In the genomic region with DNA sequence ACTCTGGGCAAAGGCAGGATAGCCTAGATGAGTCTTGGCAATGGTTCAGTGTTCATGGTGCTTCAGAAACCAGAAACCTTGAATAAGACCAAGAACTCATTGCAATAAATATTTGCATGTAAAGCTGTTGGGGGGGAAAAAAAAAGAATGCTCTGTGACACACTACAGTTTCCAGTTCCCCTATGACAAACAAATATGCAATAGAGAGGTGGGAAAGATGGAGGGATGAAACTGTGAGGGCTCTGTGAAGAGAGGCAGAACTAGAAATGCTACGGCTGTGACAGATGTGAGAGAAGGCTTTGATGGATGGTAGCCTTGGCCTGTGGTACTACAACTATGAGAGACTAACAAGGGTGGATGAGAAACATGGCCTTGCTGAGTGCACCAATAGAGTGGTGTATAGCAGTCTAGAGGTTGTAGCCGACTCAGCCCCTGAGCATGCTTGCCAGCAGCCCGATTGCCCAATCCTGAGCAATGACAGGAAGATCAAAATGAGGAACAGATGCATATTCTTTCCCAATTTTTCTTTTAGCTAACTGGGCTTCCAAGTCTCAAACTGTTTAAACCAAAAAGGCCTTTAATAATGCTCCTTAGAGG, we compare ENCODE assay signal across 19 mouse cellular contexts.
DNase-seq lines count a peak whose midpoint lies in the region; ATAC-seq and TF ChIP-seq lines count a peak whose summit lies in the region.
"Had no signal": no experiment of that assay in that cellular context is flagged by ENCODE, and none has a peak within 500 bp of the region (broad histone marks: within the 10 kb centered on the region; RNA-seq: fewer than 3 reads in every experiment).

No protein-coding gene starts in this region.

- no peak overlapping the region for H3K4me3 ChIP-seq in liver, postnatal 0 days (ENCODE audit: low read depth, low read length)
- no peak overlapping the region for H3K4me3 ChIP-seq in midbrain, embryonic 10.5 days
- no peak overlapping the region for H3K4me3 ChIP-seq in hindbrain, embryonic 13.5 days
- H3K4me3 ChIP-seq: forebrain, embryonic 10.5 days; heart, adult 2 months; kidney, embryonic 15.5 days; liver, embryonic 13.5 days had no signal

- 57% methylated on average over 3 of the region's 3 CpGs for WGBS in liver, postnatal 0 days (ENCODE audit: insufficient replicate concordance)
- WGBS in midbrain, embryonic 10.5 days, result 93% methylated on average over 3 of the region's 3 CpGs
- WGBS in hindbrain, embryonic 13.5 days, result 86% methylated on average over 3 of the region's 3 CpGs

- no peaks in the 10 kb centered on the region for H3K27me3 ChIP-seq in liver, postnatal 0 days (ENCODE audit: insufficient read depth, low read length)
- no peaks in the 10 kb centered on the region for H3K27me3 ChIP-seq in midbrain, embryonic 10.5 days (ENCODE audit: low read depth, poor library complexity, severe bottlenecking)
- H3K27me3 ChIP-seq in hindbrain, embryonic 13.5 days, result no peaks in the 10 kb centered on the region
- H3K27me3 ChIP-seq: kidney, embryonic 15.5 days; liver, embryonic 13.5 days had no signal

- no peak for TF ChIP-seq EP300 in liver, postnatal 0 days (IDR thresholded peaks at IDR 0.05; ENCODE audit: low read depth)

- no peak for ATAC-seq in liver, postnatal 0 days
- ATAC-seq in megakaryocyte progenitor cell, adult 5-6 weeks (replicated peaks; ENCODE audit: poor library complexity), result peak; percentile 94
- ATAC-seq in hindbrain, embryonic 13.5 days (ENCODE audit: low FRiP score), result no peak
- ATAC-seq: intestine, postnatal 0 days had no signal

- no peak overlapping the region for H3K27ac ChIP-seq in liver, postnatal 0 days (ENCODE audit: low read depth)
- no peak overlapping the region for H3K27ac ChIP-seq in midbrain, embryonic 10.5 days (replicated peaks)
- H3K27ac ChIP-seq in hindbrain, embryonic 13.5 days, result no peak overlapping the region
- H3K27ac ChIP-seq: forebrain, embryonic 10.5 days; heart, adult 2 months; kidney, embryonic 15.5 days; liver, embryonic 13.5 days had no signal

- H3K4me1 ChIP-seq in liver, postnatal 0 days (ENCODE audit: insufficient read depth), result no peaks in the 10 kb centered on the region
- H3K4me1 ChIP-seq in midbrain, embryonic 10.5 days, result no peaks in the 10 kb centered on the region
- H3K4me1 ChIP-seq in hindbrain, embryonic 13.5 days (replicated peaks), result 0 out of 2 replicates have a peak, but pooled peaks cover 3% of the 10 kb centered on the region
- H3K4me1 ChIP-seq: forebrain, embryonic 10.5 days; kidney, embryonic 15.5 days; liver, embryonic 13.5 days had no signal

- H3K9me3 ChIP-seq in liver, postnatal 0 days (ENCODE audit: low read length), result no peaks in the 10 kb centered on the region
- no peaks in the 10 kb centered on the region for H3K9me3 ChIP-seq in midbrain, embryonic 10.5 days (replicated peaks)
- no peaks in the 10 kb centered on the region for H3K9me3 ChIP-seq in hindbrain, embryonic 13.5 days
- H3K9me3 ChIP-seq: forebrain, embryonic 10.5 days; kidney, embryonic 15.5 days; liver, embryonic 13.5 days had no signal

- no peak for TF ChIP-seq CTCF in liver, postnatal 0 days (IDR thresholded peaks at IDR 0.05; ENCODE audit: low read depth)

- H3K9ac ChIP-seq in liver, postnatal 0 days (replicated peaks), result no peak overlapping the region
- no peak overlapping the region for H3K9ac ChIP-seq in hindbrain, embryonic 13.5 days
- H3K9ac ChIP-seq: kidney, embryonic 15.5 days; liver, embryonic 13.5 days had no signal

- H3K36me3 ChIP-seq in liver, postnatal 0 days (replicated peaks; ENCODE audit: insufficient read depth, low read length), result no peaks in the 10 kb centered on the region
- no peaks in the 10 kb centered on the region for H3K36me3 ChIP-seq in midbrain, embryonic 10.5 days
- H3K36me3 ChIP-seq in hindbrain, embryonic 13.5 days, result no peaks in the 10 kb centered on the region
- H3K36me3 ChIP-seq: forebrain, embryonic 10.5 days; kidney, embryonic 15.5 days; liver, embryonic 13.5 days had no signal

- DNase-seq in liver, postnatal 0 days, result peak; percentile 20
- DNase-seq in liver, result no peak
- peak; percentile 96 for DNase-seq in NIH3T3 (ENCODE audit: low read depth)
- peak; percentile 73 for DNase-seq in adrenal gland, postnatal 25 days
- DNase-seq in midbrain, embryonic 10.5 days (ENCODE audit: low spot score), result no peak
- DNase-seq in thymus, postnatal 4 days, result no peak
- DNase-seq: cerebellum, postnatal 10 days; gastrocnemius, postnatal 10 days; heart, adult 2 months; heart, postnatal 4 days; liver, embryonic 13.5 days; lung, postnatal 14 days; thymus, adult 2 months had no signal

- no peak overlapping the region for H3K4me2 ChIP-seq in liver, postnatal 0 days (ENCODE audit: low read depth, low read length)
- no peak overlapping the region for H3K4me2 ChIP-seq in hindbrain, embryonic 13.5 days
- H3K4me2 ChIP-seq: kidney, embryonic 15.5 days; liver, embryonic 13.5 days; midbrain, embryonic 11.5 days had no signal

Comparison
In these comparisons a context has a peak if more than half of its experiments do, and no peak if none do; other contexts are left out.
1. DNase-seq: peak in liver, postnatal 0 days (single experiment), NIH3T3 (single experiment) and adrenal gland, postnatal 25 days (single experiment); none in liver (single experiment), midbrain, embryonic 10.5 days (single experiment) and thymus, postnatal 4 days (single experiment).